Mouse (Mus musculus) CD8-positive naive resting alpha-beta T cell, adult 57 days (primary cell): Measurements from ENCODE around the gene C3. TPM values are rescaled to one million over a fixed set of nuclear protein-coding genes. Genes with fewer than 3 reads are reported as not detected.

Experiments used
- total RNA-seq: library from RNA; stranded (reverse); gene quantifications from one replicate; pipeline ENCODE4 v1.2.4, GENCODE M21; 2023

C3 gene
- 1.3 TPM for total RNA-seq

DNA sequence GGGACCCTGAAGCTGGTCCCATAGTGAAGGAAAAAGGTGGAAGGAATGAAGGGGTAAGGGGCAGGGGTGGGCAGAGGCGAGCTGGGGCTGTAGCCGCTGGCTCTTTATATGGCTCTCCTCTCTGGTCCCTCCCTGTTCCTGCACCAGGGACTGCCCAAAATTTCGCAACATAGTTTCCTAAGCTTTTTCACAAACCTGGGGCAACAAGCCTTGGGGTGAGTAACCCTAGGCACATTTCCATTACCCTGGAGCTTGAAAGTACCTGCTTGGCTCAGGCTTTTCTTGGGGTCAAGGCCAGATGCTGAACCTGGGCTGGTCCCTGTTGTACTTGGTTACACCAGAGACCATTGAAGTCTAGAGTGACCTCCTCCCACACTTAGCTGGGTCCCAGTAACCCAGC is at the start of gene C3:
C3 (minus strand) TSS at position 123 of the 400 bp plus-strand sequence.

DNA sequence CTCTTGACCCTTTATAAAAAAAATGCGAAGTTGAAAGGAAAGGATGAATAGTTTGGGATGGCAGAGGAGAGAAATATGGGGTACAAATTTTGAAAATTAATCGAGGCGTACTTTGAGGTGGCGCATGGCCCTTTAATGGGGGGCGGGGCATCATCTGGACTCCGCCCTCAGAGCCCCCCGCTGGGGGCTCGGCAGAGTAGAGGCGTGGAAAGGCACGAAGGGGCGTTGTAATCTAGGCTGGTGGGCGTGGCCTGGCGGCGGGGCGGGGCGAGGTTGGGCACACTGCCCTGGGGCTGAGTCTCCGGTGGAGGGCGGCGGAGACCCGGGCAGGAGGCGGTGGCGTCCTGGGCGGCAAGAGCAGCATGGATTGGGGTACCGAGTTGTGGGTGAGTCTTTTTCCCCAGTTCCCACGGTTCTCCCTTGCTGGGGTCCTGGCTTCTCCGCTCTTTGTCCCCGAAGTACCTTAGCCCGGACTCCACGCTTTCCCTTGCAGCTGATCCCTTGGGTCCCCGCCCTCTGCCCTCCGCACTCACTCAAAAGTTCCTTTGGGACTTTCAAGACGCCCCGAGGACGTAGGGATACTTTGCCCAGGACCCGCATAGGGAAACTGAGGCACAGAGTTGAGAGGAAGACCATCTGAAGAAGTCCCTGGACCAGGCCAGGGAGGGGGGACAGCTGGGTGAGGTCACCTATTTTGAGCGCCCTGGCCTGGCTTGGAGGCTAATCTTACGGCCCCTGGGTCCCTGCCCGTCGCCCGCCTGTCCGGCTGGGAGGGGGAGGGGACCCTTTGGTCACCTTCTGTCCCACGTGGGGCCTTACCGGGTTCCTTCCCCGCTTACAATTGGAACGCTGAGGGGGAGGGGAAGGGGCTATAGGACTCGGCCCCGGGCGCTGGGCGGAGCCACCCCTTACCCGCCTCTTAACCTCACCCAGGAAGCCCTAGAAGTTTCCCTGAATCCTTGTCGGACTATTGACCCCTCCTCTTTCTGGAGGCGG is 21.5 kb upstream of the C3 start, which contains the start of gene Trip10:
Trip10 (plus strand) TSS at position 270 of the 996 bp plus-strand sequence.

DNA sequence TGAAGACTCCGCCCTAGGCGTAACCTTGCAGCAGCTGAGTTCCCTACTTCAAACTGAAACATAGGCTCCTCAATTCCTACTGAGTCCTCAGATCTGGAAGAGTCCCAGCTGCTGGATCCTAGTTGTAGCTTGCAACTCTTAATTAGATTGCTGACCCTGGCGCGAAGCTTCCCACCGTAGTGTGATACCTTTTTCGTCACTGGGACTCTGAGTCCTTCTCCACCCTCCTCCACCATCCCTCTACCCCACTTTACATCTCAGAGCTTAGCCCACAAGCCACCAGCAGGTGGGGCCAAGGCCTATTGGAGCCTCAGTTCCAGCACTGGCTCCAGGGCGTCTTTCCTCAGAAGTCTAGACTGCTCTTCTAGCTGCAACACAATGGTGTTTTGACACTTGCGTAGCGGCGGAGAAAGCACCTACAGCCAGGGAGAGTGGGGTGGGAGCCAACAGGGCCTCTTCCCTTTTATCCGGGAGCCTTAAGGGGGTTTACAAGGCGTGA is 20.3 kb upstream of the C3 start, which contains the start of gene Gpr108:
Gpr108 (minus strand) TSS at position 246 of the 499 bp plus-strand sequence.

DNA sequence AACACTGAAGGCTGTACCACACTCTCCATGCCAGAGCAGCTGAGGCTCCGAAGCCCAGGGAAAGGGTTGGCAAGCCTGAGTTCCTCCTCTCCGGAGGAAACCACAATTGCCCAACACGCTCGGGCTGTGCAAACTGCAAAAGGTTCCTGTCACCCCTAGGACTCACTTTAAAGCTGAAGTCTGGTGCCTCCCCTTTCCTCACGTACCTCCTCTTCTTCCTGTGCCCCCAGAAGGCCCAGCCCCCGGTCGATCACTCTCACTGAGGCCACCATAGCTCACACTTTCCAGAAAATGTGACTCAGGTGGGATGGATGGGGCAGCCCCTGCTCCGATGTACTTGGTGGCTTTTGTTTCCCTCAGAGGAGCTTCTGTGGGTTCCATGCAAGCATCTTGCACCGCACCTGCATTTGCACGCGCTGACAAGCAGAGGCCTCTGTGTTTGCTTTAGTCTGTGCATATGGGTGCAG is 33.9 kb downstream of the C3 start, which contains the start of gene Tnfsf14:
Tnfsf14 (minus strand) TSS at position 137 of the 467 bp plus-strand sequence.

Other genes starting within 250 kb of the C3 start
- gene Acer1, start 246.0 kb downstream of the C3 start, total RNA-seq, result not detected
- gene Clpp, start 237.8 kb downstream of the C3 start, total RNA-seq, result 27.6 TPM
- gene Alkbh7, start 230.8 kb downstream of the C3 start, total RNA-seq, result 12.2 TPM
- not detected for gene Pspn, start 228.1 kb downstream of the C3 start, total RNA-seq
- 70.0 TPM for gene Gtf2f1, start 216.8 kb downstream of the C3 start, total RNA-seq
- not detected for gene Gm17949, start 216.7 kb downstream of the C3 start, total RNA-seq
- 116 TPM for gene Khsrp, start 196.6 kb downstream of the C3 start, total RNA-seq
- not detected for gene Slc25a41, start 186.5 kb downstream of the C3 start, total RNA-seq
- gene Crb3, start 169.0 kb downstream of the C3 start, total RNA-seq, result 2.2 TPM
- 22.2 TPM for gene Slc25a23, start 168.3 kb downstream of the C3 start, total RNA-seq
- gene Dennd1c, start 149.6 kb downstream of the C3 start, total RNA-seq, result 160 TPM
- 1.5 TPM for gene Tubb4a, start 140.4 kb downstream of the C3 start, total RNA-seq
- gene Tnfsf9, start 122.8 kb downstream of the C3 start, total RNA-seq, result 0.40 TPM
- not detected for gene Cd70, start 78.4 kb downstream of the C3 start, total RNA-seq
- gene Tnfsf14, start 34.0 kb downstream of the C3 start, total RNA-seq, result 1.9 TPM
- 36.6 TPM for gene Gpr108, start 20.3 kb upstream of the C3 start, total RNA-seq
- gene Trip10, start 21.3 kb upstream of the C3 start, total RNA-seq, result 4.7 TPM
- 171 TPM for gene Vav1, start 51.0 kb upstream of the C3 start, total RNA-seq
- gene Adgre1, start 130.6 kb upstream of the C3 start, total RNA-seq, result 2.1 TPM